Mouse (Mus musculus) embryonic facial prominence, embryonic 12.5 days (tissue): Measurements from ENCODE around the gene Cyp2s1. TPM values are rescaled to one million over a fixed set of nuclear protein-coding genes. Genes with fewer than 3 reads are reported as not detected.

Source experiments
- ATAC-seq: fragments of 200-750 bp; cut with Nextera tagmentation; 2 replicates; pipeline ENCODE4 v1.8.0; 2017; ENCODE audit not compliant: insufficient number of reproducible peaks, insufficient read depth, low FRiP score, low TSS enrichment
- H3K27ac ChIP-seq: fragments of 300-500 bp; sonication (generic); 2 replicates; pipeline ENCODE4 v1.5.1; 2016; ENCODE audit warnings: mild to moderate bottlenecking
- H3K27me3 ChIP-seq: fragments of 300-500 bp; sonication (generic); 2 replicates; pipeline ENCODE4 v1.6.1; 2016; ENCODE audit warnings: mild to moderate bottlenecking, moderate library complexity
- H3K36me3 ChIP-seq: fragments of 300-500 bp; sonication (generic); 2 replicates; pipeline ENCODE4 v1.6.1; 2016; ENCODE audit warnings: mild to moderate bottlenecking
- H3K4me1 ChIP-seq: fragments of 300-500 bp; sonication (generic); 2 replicates; pipeline ENCODE4 v1.6.1; 2016
- H3K4me2 ChIP-seq: fragments of 300-500 bp; sonication (generic); replicated peaks from 2 replicates; pipeline ENCODE4 v1.6.1; 2016; ENCODE audit warnings: mild to moderate bottlenecking, moderate library complexity
- H3K4me3 ChIP-seq: fragments of 300-500 bp; sonication (generic); 2 replicates; pipeline ENCODE4 v1.5.1; 2016; ENCODE audit warnings: mild to moderate bottlenecking
- H3K9ac ChIP-seq: fragments of 300-500 bp; sonication (generic); 2 replicates; pipeline ENCODE4 v1.6.1; 2016; ENCODE audit warnings: mild to moderate bottlenecking, moderate library complexity
- H3K9me3 ChIP-seq: fragments of 300-500 bp; sonication (generic); 2 replicates; pipeline ENCODE4 v1.6.1; 2016; ENCODE audit warnings: mild to moderate bottlenecking, moderate library complexity
- microRNA-seq: library from miRNA; unstranded; fragments of <30 nt; microRNA quantifications from one replicate; pipeline ENCODE4, GENCODE M21; 2017
- polyA plus RNA-seq: library from polyadenylated mRNA; unstranded; fragments of >200 nt; fragmentation: Nextera tagmentation; extraction: Ambion mirVana; gene quantifications from 2 replicates; pipeline ENCODE4 v1.2.1, GENCODE M21; 2016

The Cyp2s1 gene
- polyA plus RNA-seq, 1 experiment from 2014 or later = 4.2 TPM

DNA sequence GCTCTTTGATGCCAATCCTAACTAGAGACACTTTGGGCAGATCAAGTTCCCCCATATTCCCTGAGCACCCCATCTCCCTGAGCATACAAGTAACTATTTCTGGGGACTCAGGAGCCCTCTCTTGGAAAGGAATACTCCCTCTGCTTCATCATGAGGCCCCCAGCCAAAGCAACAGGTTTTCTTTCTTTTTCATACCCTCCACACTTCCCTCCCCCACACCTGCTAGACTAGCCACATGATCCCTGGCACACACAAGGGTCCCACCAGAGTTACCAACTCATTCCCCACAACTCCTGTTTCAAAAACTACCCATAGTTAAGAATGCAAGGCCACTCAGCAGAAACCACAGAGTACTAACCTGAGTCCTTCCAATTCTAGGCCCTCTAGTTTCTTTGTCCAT, 63.6 kb downstream of the Cyp2s1 start:
- Histone ChIP-seq H3K27ac (no peak overlapping the region), H3K4me1 (peaks cover 20% of the 10 kb centered on the region), H3K9me3 (no peaks in the 10 kb centered on the region), H3K27me3 (no peaks in the 10 kb centered on the region), H3K9ac (peak overlapping the region; percentile 98), H3K4me2 (peak overlapping the region; percentile 86), H3K36me3 (peaks cover 37% of the 10 kb centered on the region), H3K4me3 (peak overlapping the region; percentile 94)
- no peak for ATAC-seq

Small RNAs within 50 kb of the gene (microRNA-seq; reads per million reads assigned to microRNA genes)
- gene Gm24865 = not detected

Other genes starting within 250 kb of the Cyp2s1 start
- gene Erich4, start 201.0 kb downstream of the Cyp2s1 start, polyA plus RNA-seq = not detected in 2 replicates
- gene Dmac2, start 197.5 kb downstream of the Cyp2s1 start, polyA plus RNA-seq = 39.0 and 40.5 TPM in 2 replicates
- 3.4 and 3.6 TPM in 2 replicates for gene B3gnt8, start 190.3 kb downstream of the Cyp2s1 start, polyA plus RNA-seq
- 59.2 and 63.6 TPM in 2 replicates for gene Bckdha, start 157.9 kb downstream of the Cyp2s1 start, polyA plus RNA-seq
- 75.6 and 80.6 TPM in 2 replicates for gene Exosc5, start 157.7 kb downstream of the Cyp2s1 start, polyA plus RNA-seq
- gene Tmem91, start 141.7 kb downstream of the Cyp2s1 start, polyA plus RNA-seq = 3.7 and 3.8 TPM in 2 replicates
- 27.8 and 28.7 TPM in 2 replicates for gene B9d2, start 136.1 kb downstream of the Cyp2s1 start, polyA plus RNA-seq
- gene Tgfb1, start 129.9 kb downstream of the Cyp2s1 start, polyA plus RNA-seq = 2.5 and 3.6 TPM in 2 replicates
- gene Ccdc97, start 97.8 kb downstream of the Cyp2s1 start, polyA plus RNA-seq = 23.7 and 24.6 TPM in 2 replicates
- 68.1 and 72.8 TPM in 2 replicates for gene Hnrnpul1, start 62.2 kb downstream of the Cyp2s1 start, polyA plus RNA-seq
- 71.1 and 76.0 TPM in 2 replicates for gene Axl, start 28.2 kb downstream of the Cyp2s1 start, polyA plus RNA-seq
- gene Cyp2b10, start 80.7 kb upstream of the Cyp2s1 start, polyA plus RNA-seq = not detected in 2 replicates
- gene Cyp2b13, start 244.6 kb upstream of the Cyp2s1 start, polyA plus RNA-seq = not detected in 2 replicates